Mouse (Mus musculus): ENCODE data around the gene 1700030J22Rik. TPM values are rescaled to one million over a fixed set of nuclear protein-coding genes. Genes with fewer than 3 reads are reported as not detected.
A peak's percentile ranks its signal among the peaks of the same experiment; 100 is the strongest.

The 1700030J22Rik gene
- polyA plus RNA-seq, 1 experiment from 2014 or later: 2.8 TPM

DNA sequence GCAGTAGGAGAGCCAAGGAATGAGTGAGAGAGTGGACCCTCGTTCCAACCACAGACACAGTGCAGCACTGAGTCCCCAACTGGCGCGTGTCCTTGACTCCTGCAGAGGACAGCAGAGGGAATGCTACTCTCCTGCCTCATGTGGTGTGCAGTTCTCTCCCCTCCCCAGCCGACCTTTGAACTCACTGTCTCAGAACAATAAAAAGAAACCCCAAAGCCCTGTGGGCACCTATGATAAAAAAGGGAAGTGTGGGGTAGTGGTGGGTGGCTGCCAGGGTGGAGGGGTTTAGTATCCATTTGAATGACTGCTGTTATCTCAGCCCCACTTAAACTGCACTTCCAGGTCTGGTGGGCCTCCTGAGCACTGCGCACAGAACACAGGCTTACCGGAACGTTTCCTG, 31.2 kb downstream of the 1700030J22Rik start:
- no peaks in the 10 kb centered on the region for H3K9me3 ChIP-seq (replicated peaks; ENCODE audit: control insufficient read depth, low read length)
- H3K9ac ChIP-seq (replicated peaks; ENCODE audit: low read length): no peak overlapping the region
- no peaks in the 10 kb centered on the region for H3K27me3 ChIP-seq (ENCODE audit: control insufficient read depth, insufficient read depth, low read length)
- H3K36me3 ChIP-seq (replicated peaks; ENCODE audit: control insufficient read depth, insufficient read depth, low read depth, low read length): no peaks in the 10 kb centered on the region
- no peak overlapping the region for H3K4me3 ChIP-seq (ENCODE audit: low read depth, low read length)
- no peak overlapping the region for H3K27ac ChIP-seq (replicated peaks; ENCODE audit: low read depth, low read length)
- H3K4me1 ChIP-seq (ENCODE audit: control insufficient read depth, insufficient read depth, low read length): no peaks in the 10 kb centered on the region
- no peak overlapping the region for H3K4me2 ChIP-seq (ENCODE audit: low read depth, low read length)
- no peak for DNase-seq (ENCODE audit: low spot score)
- 81% methylated on average over 7 of the region's 7 CpGs for WGBS
- ATAC-seq (replicated peaks; ENCODE audit: insufficient number of reproducible peaks, low FRiP score, low TSS enrichment, low read depth): no peak

DNA sequence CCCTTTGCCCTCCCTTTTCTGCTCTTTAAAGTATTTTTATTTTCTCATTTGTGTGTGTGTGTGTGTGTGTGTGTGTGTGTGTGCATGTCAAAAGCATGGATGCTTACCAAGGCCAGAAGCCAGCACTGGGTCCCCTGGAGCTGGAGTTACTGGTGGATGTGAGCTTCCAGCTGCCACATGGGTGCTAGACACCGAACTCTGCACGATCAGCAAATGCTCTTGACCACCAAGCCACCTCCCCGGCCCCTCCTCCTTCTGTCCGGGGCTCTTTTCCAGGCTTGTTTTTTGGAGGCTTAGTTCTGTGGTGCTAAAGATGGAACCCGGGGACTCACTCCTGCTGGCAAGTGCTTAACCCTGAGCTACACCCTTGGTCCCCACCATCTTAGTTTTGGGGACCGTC, 31.9 kb downstream of the 1700030J22Rik start:
- DNase-seq (ENCODE audit: low spot score): no peak
- H3K36me3 ChIP-seq (replicated peaks; ENCODE audit: control insufficient read depth, insufficient read depth, low read depth, low read length): no peaks in the 10 kb centered on the region
- H3K4me3 ChIP-seq (ENCODE audit: low read depth, low read length): no peak overlapping the region
- H3K9me3 ChIP-seq (replicated peaks; ENCODE audit: control insufficient read depth, low read length): no peaks in the 10 kb centered on the region
- no peak overlapping the region for H3K9ac ChIP-seq (replicated peaks; ENCODE audit: low read length)
- WGBS: 88% methylated on average over 6 of the region's 6 CpGs
- H3K4me2 ChIP-seq (ENCODE audit: low read depth, low read length): no peak overlapping the region
- no peaks in the 10 kb centered on the region for H3K27me3 ChIP-seq (ENCODE audit: control insufficient read depth, insufficient read depth, low read length)
- H3K4me1 ChIP-seq (ENCODE audit: control insufficient read depth, insufficient read depth, low read length): no peaks in the 10 kb centered on the region
- ATAC-seq (replicated peaks; ENCODE audit: insufficient number of reproducible peaks, low FRiP score, low TSS enrichment, low read depth): no peak
- H3K27ac ChIP-seq (replicated peaks; ENCODE audit: low read depth, low read length): no peak overlapping the region

DNA sequence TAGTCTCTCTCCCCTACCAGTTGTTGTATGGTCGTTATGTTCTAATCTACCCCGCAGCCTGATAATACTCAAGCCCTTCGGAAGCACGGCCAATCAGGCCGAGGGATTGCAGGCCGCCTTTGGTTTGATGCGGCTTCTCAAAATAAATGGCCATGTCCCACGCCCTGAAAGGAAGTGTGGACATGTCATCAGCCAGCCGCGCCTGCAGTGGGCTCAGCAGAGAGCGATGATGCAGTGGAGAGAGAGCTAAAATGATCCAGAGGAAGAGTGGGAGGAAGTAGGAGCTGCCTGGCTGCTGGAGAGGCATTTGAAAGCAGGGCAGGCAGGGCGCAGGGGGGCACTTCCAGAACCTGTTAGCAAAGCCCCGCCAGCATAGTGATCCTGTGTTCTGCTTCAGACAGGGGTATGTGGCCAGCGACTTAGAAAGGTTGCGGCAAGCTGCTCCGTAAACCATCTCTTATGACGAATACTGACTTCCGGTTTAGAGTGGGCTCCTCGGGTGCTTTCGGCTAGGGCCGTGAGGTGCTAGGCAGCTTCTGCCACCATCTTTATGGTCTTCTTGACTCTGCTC, 32.4 kb downstream of the 1700030J22Rik start:
- Histone ChIP-seq H3K4me1 (ENCODE audit: control insufficient read depth, insufficient read depth, low read length) (no peaks in the 10 kb centered on the region), H3K9me3 (replicated peaks; ENCODE audit: control insufficient read depth, low read length) (no peaks in the 10 kb centered on the region), H3K36me3 (replicated peaks; ENCODE audit: control insufficient read depth, insufficient read depth, low read depth, low read length) (no peaks in the 10 kb centered on the region), H3K27me3 (ENCODE audit: control insufficient read depth, insufficient read depth, low read length) (no peaks in the 10 kb centered on the region), H3K4me3 (ENCODE audit: low read depth, low read length) (no peak overlapping the region), H3K9ac (replicated peaks; ENCODE audit: low read length) (no peak overlapping the region), H3K27ac (replicated peaks; ENCODE audit: low read depth, low read length) (no peak overlapping the region), H3K4me2 (ENCODE audit: low read depth, low read length) (no peak overlapping the region)
- ATAC-seq (replicated peaks; ENCODE audit: insufficient number of reproducible peaks, low FRiP score, low TSS enrichment, low read depth): no peak
- WGBS: 88% methylated on average over 21 of the region's 21 CpGs
- DNase-seq (ENCODE audit: low spot score): no peak

DNA sequence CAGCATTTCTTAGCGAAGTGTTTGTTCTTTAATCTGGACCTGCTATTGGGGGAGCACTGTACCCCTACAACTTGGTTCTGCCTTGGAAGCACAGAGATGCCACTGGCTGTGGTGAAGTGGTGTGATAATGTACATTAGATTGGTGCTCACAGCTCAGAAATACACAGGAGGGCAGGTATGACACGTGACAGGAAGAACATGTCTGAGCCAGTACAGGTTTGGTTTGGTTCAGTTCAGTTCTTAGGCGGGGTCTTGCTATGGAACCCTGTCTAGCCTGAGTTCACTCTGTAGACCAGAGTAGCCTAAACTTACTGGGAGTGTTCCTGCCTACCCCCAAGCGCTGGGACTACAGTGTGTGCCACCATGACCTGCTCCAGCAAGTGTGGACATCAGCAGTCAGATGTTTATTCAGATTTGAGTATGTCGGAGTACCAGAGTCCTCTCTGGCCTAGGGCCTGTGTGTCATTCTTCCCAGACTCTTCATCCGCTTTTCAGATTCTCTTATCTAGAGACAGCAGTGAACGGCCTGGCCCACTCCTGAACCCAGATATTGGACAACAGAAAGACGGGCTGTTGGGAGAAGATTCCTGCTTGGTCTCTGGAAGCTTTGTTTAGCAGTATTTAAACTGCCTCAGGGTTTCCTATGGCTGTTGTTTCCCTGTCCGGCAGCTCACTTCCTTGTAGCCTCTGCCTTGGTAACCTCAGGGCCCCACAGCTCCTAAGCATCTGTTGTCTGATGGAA, 33.4 kb downstream of the 1700030J22Rik start:
- H3K4me2 ChIP-seq (ENCODE audit: low read depth, low read length): no peak overlapping the region
- 78% methylated on average over 9 of the region's 9 CpGs for WGBS
- no peak for DNase-seq (ENCODE audit: low spot score)
- H3K27me3 ChIP-seq (ENCODE audit: control insufficient read depth, insufficient read depth, low read length): no peaks in the 10 kb centered on the region
- H3K4me3 ChIP-seq (ENCODE audit: low read depth, low read length): no peak overlapping the region
- H3K9ac ChIP-seq (replicated peaks; ENCODE audit: low read length): no peak overlapping the region
- no peaks in the 10 kb centered on the region for H3K9me3 ChIP-seq (replicated peaks; ENCODE audit: control insufficient read depth, low read length)
- no peak overlapping the region for H3K27ac ChIP-seq (replicated peaks; ENCODE audit: low read depth, low read length)
- no peaks in the 10 kb centered on the region for H3K36me3 ChIP-seq (replicated peaks; ENCODE audit: control insufficient read depth, insufficient read depth, low read depth, low read length)
- ATAC-seq (replicated peaks; ENCODE audit: insufficient number of reproducible peaks, low FRiP score, low TSS enrichment, low read depth): no peak
- no peaks in the 10 kb centered on the region for H3K4me1 ChIP-seq (ENCODE audit: control insufficient read depth, insufficient read depth, low read length)

DNA sequence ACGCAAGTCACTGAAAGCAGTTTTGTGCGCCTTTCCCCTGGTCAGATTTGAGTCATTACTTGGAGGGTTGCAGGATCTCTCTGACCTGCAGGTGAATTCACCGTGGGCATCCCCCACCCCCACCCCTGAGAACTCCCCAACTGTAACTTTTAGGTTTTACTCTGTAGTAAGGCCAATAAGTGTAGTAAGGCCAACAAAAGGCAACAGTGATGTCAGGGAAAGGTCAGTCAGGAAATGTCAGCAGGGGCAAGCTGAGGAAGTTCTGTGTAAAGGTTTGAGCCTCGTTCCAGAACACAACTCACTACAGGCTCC, 34.4 kb downstream of the 1700030J22Rik start:
- no peaks in the 10 kb centered on the region for H3K27me3 ChIP-seq (ENCODE audit: control insufficient read depth, insufficient read depth, low read length)
- H3K9me3 ChIP-seq (replicated peaks; ENCODE audit: control insufficient read depth, low read length): no peaks in the 10 kb centered on the region
- no peak overlapping the region for H3K27ac ChIP-seq (replicated peaks; ENCODE audit: low read depth, low read length)
- DNase-seq (ENCODE audit: low spot score) (no peak), ATAC-seq (replicated peaks; ENCODE audit: insufficient number of reproducible peaks, low FRiP score, low TSS enrichment, low read depth) (no peak)
- H3K4me1 ChIP-seq (ENCODE audit: control insufficient read depth, insufficient read depth, low read length): no peaks in the 10 kb centered on the region
- H3K36me3 ChIP-seq (replicated peaks; ENCODE audit: control insufficient read depth, insufficient read depth, low read depth, low read length): no peaks in the 10 kb centered on the region
- H3K4me3 ChIP-seq (ENCODE audit: low read depth, low read length): peak overlapping the region; percentile 97
- WGBS: 14% methylated on average over 4 of the region's 4 CpGs
- peak overlapping the region; percentile 82 for H3K9ac ChIP-seq (replicated peaks; ENCODE audit: low read length)
- H3K4me2 ChIP-seq (ENCODE audit: low read depth, low read length): peak overlapping the region; percentile 90

DNA sequence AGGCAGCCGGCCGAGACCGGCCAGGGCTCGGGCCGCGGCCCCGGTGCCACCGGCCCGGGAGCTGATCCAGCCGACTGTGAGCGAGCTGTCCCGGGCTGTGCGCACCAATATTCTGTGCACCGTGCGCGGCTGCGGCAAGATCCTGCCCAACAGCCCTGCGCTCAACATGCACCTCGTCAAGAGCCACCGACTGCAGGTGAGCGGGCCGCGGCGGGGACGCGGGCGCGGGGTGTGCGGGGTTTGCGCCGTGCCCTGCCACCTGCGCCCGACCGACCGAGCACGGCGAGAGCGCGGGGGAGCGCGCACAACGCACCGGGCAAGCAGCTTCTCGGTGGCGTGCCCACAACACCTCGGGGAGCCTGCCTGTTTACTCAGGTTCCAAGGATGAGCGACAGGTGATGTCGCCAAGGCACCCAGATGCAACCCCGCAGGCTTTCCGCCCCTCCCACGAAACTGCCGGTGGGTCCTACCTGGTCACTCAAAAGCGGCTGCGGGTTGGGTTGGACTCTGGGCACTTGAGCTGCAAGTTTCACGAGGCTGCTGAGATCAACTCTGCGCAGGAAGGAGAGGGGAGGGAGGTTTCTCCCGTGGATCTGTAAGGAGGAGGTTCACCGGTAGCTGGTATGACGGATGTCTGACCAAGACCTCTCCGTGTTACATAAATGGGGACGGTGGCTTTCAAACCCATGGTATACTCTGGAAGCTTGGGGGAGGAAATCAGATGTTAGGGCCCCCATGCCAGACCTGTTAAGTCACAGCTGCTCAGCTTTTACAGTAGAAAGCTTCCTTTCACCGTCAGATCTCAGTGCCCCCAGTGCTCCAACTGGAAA, 35.0 kb downstream of the 1700030J22Rik start:
- Histone ChIP-seq H3K4me2 (ENCODE audit: low read depth, low read length) (peak overlapping the region; percentile 90), H3K36me3 (replicated peaks; ENCODE audit: control insufficient read depth, insufficient read depth, low read depth, low read length) (no peaks in the 10 kb centered on the region), H3K27ac (replicated peaks; ENCODE audit: low read depth, low read length) (no peak overlapping the region), H3K4me3 (ENCODE audit: low read depth, low read length) (peak overlapping the region; percentile 97), H3K27me3 (ENCODE audit: control insufficient read depth, insufficient read depth, low read length) (no peaks in the 10 kb centered on the region), H3K9ac (replicated peaks; ENCODE audit: low read length) (peak overlapping the region; percentile 82), H3K4me1 (ENCODE audit: control insufficient read depth, insufficient read depth, low read length) (no peaks in the 10 kb centered on the region), H3K9me3 (replicated peaks; ENCODE audit: control insufficient read depth, low read length) (no peaks in the 10 kb centered on the region)
- peak; percentile 17 for DNase-seq (ENCODE audit: low spot score)
- 2% methylated on average over 59 of the region's 62 CpGs for WGBS
- ATAC-seq (replicated peaks; ENCODE audit: insufficient number of reproducible peaks, low FRiP score, low TSS enrichment, low read depth): peak; percentile 63; the same call in 1 of the 2 replicates

DNA sequence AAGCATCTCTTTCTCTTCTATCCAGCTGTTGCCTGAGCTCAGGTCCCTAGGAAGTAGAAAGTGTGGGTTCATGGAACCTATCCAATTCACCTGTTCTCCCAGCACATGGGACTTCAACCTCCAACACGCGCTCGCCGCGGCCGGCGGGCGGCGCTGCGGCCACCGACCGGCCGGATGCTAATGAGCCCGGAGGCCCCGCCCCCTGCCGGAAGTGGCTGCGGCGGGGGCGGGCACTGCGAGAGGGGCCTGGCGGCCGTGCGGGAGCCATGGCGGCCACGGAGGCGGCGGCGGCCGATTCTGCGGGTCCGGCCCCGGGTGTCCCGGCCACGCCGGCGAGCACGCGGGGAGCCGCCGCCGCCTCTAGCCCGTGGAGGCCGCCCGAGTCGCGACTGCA, 35.6 kb downstream of the 1700030J22Rik start, which contains the start of gene Atmin:
Atmin (plus strand) TSS at position 233 of the 394 bp plus-strand sequence.
- under 1% methylated on average over 38 of the region's 46 CpGs for WGBS
- Histone ChIP-seq H3K9ac (replicated peaks; ENCODE audit: low read length) (peak within 1 kb of the TSS; percentile 82), H3K36me3 (replicated peaks; ENCODE audit: control insufficient read depth, insufficient read depth, low read depth, low read length) (no peaks in the 10 kb centered on the region), H3K27me3 (ENCODE audit: control insufficient read depth, insufficient read depth, low read length) (no peaks in the 10 kb centered on the region), H3K4me2 (ENCODE audit: low read depth, low read length) (peak within 1 kb of the TSS; percentile 90), H3K4me3 (ENCODE audit: low read depth, low read length) (peak within 1 kb of the TSS; percentile 97), H3K9me3 (replicated peaks; ENCODE audit: control insufficient read depth, low read length) (no peaks in the 10 kb centered on the region), H3K4me1 (ENCODE audit: control insufficient read depth, insufficient read depth, low read length) (no peaks in the 10 kb centered on the region), H3K27ac (replicated peaks; ENCODE audit: low read depth, low read length) (no peak within 1 kb of the TSS)
- peak; percentile 93 for DNase-seq (ENCODE audit: low spot score)
- peak; percentile 74 for ATAC-seq (replicated peaks; ENCODE audit: insufficient number of reproducible peaks, low FRiP score, low TSS enrichment, low read depth)

Data from embryonic facial prominence, embryonic 11.5 days (tissue).